Mouse (Mus musculus) ES-E14 (cell line): ENCODE results near the gene Wdfy1.

Experiments used
- HCFC1 ChIP-seq: IDR thresholded peaks from 2 replicates; pipeline ENCODE4 v1.6.1; 2012; ENCODE audit warnings: low read length, inconsistent platforms, borderline replicate concordance; ENCODE audit not compliant: insufficient read depth
- MAFK ChIP-seq: IDR thresholded peaks from 2 replicates; pipeline ENCODE4 v1.6.1; 2014; ENCODE audit warnings: mild to moderate bottlenecking, low read depth, low read length, inconsistent platforms; ENCODE audit not compliant: insufficient read depth
- ZNF384 ChIP-seq: IDR thresholded peaks from 2 replicates; pipeline ENCODE4 v1.6.1; 2012; ENCODE audit warnings: low read depth, low read length, inconsistent platforms

DNA sequence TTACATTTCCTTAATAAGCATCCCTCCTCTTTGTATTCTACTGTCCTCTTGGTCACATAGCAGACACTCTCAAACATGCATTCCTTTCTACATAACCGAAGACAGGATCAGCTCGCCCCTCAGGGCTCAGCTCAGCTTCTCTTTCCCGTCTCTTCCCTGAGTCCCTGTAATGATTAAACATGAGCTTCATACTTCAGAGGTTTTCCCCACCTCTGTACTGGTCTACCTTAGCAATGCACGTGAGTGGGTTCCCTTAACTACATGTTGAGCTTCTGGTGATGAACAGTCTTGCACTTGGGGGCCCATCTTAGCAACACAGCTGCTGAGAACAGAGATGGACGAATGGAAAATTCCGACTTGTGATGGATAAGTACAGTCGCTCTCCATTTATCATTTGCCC lies 116.3 kb downstream of the Wdfy1 start:
- TF ChIP-seq ZNF384, result no peak
- no peak for TF ChIP-seq HCFC1
- no peak for TF ChIP-seq MAFK
